Mouse (Mus musculus): ENCODE data around the gene Fam149a.
"Not testable (repeated sequence)": the region's sequence is repeated elsewhere in the genome, so short reads cannot be mapped to it uniquely, and the experiment has no call there.

Fam149a gene

GRCm38 (mm10) chr8:45332685-45333409, 49.2 kb downstream of the Fam149a start, which contains the start of gene Cyp4v3:
Gene Cyp4v3, minus strand, starts transcription at chr8:45333216.
- no peak for DNase-seq (ENCODE audit: low read depth, low spot score)

GRCm38 (mm10) chr8:45330856-45331255, 51.2 kb downstream of the Fam149a start:
- DNase-seq (ENCODE audit: low read depth, low spot score), result no peak

GRCm38 (mm10) chr8:45329206-45329980, 52.7 kb downstream of the Fam149a start:
- no peak for DNase-seq (ENCODE audit: low read depth, low spot score)

GRCm38 (mm10) chr8:45327076-45327475, 55.0 kb downstream of the Fam149a start:
- DNase-seq (ENCODE audit: low read depth, low spot score), result not testable (repeated sequence)

GRCm38 (mm10) chr8:45324151-45324550, 57.9 kb downstream of the Fam149a start:
- no peak for DNase-seq (ENCODE audit: low read depth, low spot score)

- no peak for DNase-seq (ENCODE audit: low read depth, low spot score)
Observed at GRCm38 (mm10) chr8:45321365-45321764, 60.7 kb downstream of the Fam149a start.

- DNase-seq (ENCODE audit: low read depth, low spot score), result no peak
Observed at GRCm38 (mm10) chr8:45320930-45321329, 61.2 kb downstream of the Fam149a start.

- no peak for DNase-seq (ENCODE audit: low read depth, low spot score)
Observed at GRCm38 (mm10) chr8:45310967-45311366, 71.1 kb downstream of the Fam149a start.

- DNase-seq (ENCODE audit: low read depth, low spot score), result no peak
Observed at GRCm38 (mm10) chr8:45308366-45308765, 73.7 kb downstream of the Fam149a start, which contains the start of gene Gm45753. Gene Gm45753, minus strand, starts transcription at chr8:45308466.

GRCm38 (mm10) chr8:45305479-45305878, 76.6 kb downstream of the Fam149a start:
- DNase-seq (ENCODE audit: low read depth, low spot score), result no peak

- DNase-seq (ENCODE audit: low read depth, low spot score), result no peak
Observed at GRCm38 (mm10) chr8:45304354-45304753, 77.7 kb downstream of the Fam149a start.

- no peak for DNase-seq (ENCODE audit: low read depth, low spot score)
Observed at GRCm38 (mm10) chr8:45302390-45302789, 79.7 kb downstream of the Fam149a start.

GRCm38 (mm10) chr8:45295276-45295675, 86.8 kb downstream of the Fam149a start:
- no peak for DNase-seq (ENCODE audit: low read depth, low spot score)

GRCm38 (mm10) chr8:45294687-45295086, 87.4 kb downstream of the Fam149a start, which contains the start of gene Klkb1:
Gene Klkb1, minus strand, starts transcription at chr8:45294859.
- no peak for DNase-seq (ENCODE audit: low read depth, low spot score)

GRCm38 (mm10) chr8:45291790-45292189, 90.3 kb downstream of the Fam149a start:
- no peak for DNase-seq (ENCODE audit: low read depth, low spot score)
